ENCODE assay signal across 9 mouse cellular contexts in genomic region chr1:192789111-192789522, GRCm38 (mm10). TPM values are rescaled to one million over a fixed set of nuclear protein-coding genes. Genes with fewer than 3 reads are reported as not detected.
DNase-seq lines count a peak whose midpoint lies in the region; ATAC-seq lines count a peak whose summit lies in the region.
"Had no signal": no experiment of that assay in that cellular context is flagged by ENCODE, and none has a peak within 500 bp of the region (broad histone marks: within the 10 kb centered on the region; RNA-seq: fewer than 3 reads in every experiment).

No protein-coding gene starts in this region.

- no peaks in the 10 kb centered on the region for H3K9me3 ChIP-seq in intestine, embryonic 15.5 days
- no peaks in the 10 kb centered on the region for H3K9me3 ChIP-seq in limb, embryonic 15.5 days

- no peak overlapping the region for H3K4me2 ChIP-seq in intestine, embryonic 15.5 days (replicated peaks)
- H3K4me2 ChIP-seq in limb, embryonic 15.5 days: no peak overlapping the region

- ATAC-seq in frontal cortex, adult (ENCODE audit: low TSS enrichment): no peak
- no peak for ATAC-seq in intestine, embryonic 15.5 days
- peak; percentile 84 for ATAC-seq in limb, embryonic 15.5 days (ENCODE audit: insufficient number of reproducible peaks, low FRiP score, low TSS enrichment, low read depth)

- no peaks in the 10 kb centered on the region for H3K36me3 ChIP-seq in intestine, embryonic 15.5 days
- H3K36me3 ChIP-seq in limb, embryonic 15.5 days: no peaks in the 10 kb centered on the region

- H3K4me3 ChIP-seq in intestine, embryonic 15.5 days (replicated peaks): no peak overlapping the region
- H3K4me3 ChIP-seq in limb, embryonic 15.5 days: no peak overlapping the region

- peaks cover 18% of the 10 kb centered on the region; the same call in 1 of the 2 replicates for H3K4me1 ChIP-seq in intestine, embryonic 15.5 days (replicated peaks)
- H3K4me1 ChIP-seq in limb, embryonic 15.5 days: peaks cover 88% of the 10 kb centered on the region

- peak; percentile 46 to 48 for DNase-seq in frontal cortex, postnatal 10 days (ENCODE audit: low spot score in 2 of 2)
- DNase-seq in cerebellum, adult 9-11 months: peak; percentile 22
- peak; percentile 99 for DNase-seq in heart, adult 11 months
- DNase-seq in T-cell, adult 2 months (ENCODE audit: low spot score): no peak
- DNase-seq in natural killer cell, adult 2 months (ENCODE audit: low spot score in 2 of 2): no peak

- 57% methylated on average over 10 of the region's 10 CpGs for WGBS in intestine, embryonic 15.5 days
- 35% methylated on average over 10 of the region's 10 CpGs for WGBS in limb, embryonic 15.5 days

- no peak overlapping the region for H3K9ac ChIP-seq in intestine, embryonic 15.5 days
- no peak overlapping the region for H3K9ac ChIP-seq in limb, embryonic 15.5 days

- H3K27ac ChIP-seq in intestine, embryonic 15.5 days: peak overlapping the region; percentile 69
- peak overlapping the region; percentile 89 for H3K27ac ChIP-seq in limb, embryonic 15.5 days

- no peaks in the 10 kb centered on the region for H3K27me3 ChIP-seq in intestine, embryonic 15.5 days (replicated peaks)
- H3K27me3 ChIP-seq in limb, embryonic 15.5 days: no peaks in the 10 kb centered on the region
- H3K27me3 ChIP-seq: CH12.LX had no signal

RNA-seq across cellular contexts. Expression of gene Hhat, which starts 18.1 kb away (rescaled TPM):
- 9.2 and 9.7 TPM in 2 replicates for polyA plus RNA-seq in intestine, embryonic 15.5 days (2015; fragmentation: Nextera tagmentation; extraction: Ambion mirVana)
- 11.5 and 12.0 TPM in 2 replicates for polyA plus RNA-seq in limb, embryonic 15.5 days (2015; fragmentation: Nextera tagmentation; extraction: Ambion mirVana)

Comparison
In these comparisons a context has a peak if more than half of its experiments do, and no peak if none do; other contexts are left out.
1. DNase-seq: peak in frontal cortex, postnatal 10 days (2 of 2), cerebellum, adult 9-11 months (single experiment) and heart, adult 11 months (single experiment); none in T-cell, adult 2 months (single experiment) and natural killer cell, adult 2 months (0 of 2).